Mouse (Mus musculus) neutrophil, adult 5-6 weeks (primary cell): ENCODE results near the gene Tril. TPM values are rescaled to one million over a fixed set of nuclear protein-coding genes. Genes with fewer than 3 reads are reported as not detected.

Experiments used
- ATAC-seq: fragments of 151-379, 151-347 bp; 2 replicates; pipeline ENCODE4 v1.8.0; 2017; ENCODE audit warnings: mild to moderate bottlenecking, moderate TSS enrichment; ENCODE audit not compliant: insufficient number of reproducible peaks, poor library complexity, low FRiP score, severe bottlenecking; ENCODE audit errors: extremely low read depth
- total RNA-seq: library from RNA; stranded (forward); fragments of 200-1000 nt; gene quantifications from 2 replicates; pipeline ENCODE4 v1.2.3, GENCODE M21; 2017

The Tril gene
- total RNA-seq, 1 experiment from 2014 or later: not detected

DNA sequence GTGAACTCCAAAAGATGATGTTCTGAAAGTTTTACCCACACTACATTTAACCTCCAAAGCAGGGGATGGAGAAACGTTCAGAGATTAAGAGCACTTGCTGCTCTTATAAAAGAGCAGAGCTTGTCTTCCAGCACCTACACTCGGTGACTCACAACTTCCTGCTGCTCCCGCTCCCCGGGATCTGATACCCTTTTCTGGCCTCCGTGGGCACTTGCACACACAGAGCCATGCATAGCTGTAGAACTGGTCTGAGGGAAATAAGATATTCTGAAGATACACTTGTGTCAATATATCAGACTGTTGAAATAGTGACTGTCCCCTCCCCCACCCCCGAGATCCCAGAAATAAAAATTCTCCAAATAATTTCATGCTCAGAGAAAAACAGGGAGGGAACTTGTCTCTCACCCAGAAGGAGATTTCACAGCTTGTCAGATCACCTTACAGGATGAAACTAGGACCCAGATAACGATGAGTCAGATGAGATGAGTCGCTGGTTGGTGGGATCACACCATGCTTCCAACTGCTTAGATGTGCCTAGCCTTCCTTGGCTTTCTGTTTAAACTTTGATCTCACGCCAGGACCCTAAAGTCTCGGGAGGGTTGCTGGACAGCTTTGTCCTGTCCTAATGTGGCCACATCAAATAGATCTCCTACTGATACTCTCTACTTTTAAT is 54.3 kb downstream of the Tril start:
- ATAC-seq: no peak

DNA sequence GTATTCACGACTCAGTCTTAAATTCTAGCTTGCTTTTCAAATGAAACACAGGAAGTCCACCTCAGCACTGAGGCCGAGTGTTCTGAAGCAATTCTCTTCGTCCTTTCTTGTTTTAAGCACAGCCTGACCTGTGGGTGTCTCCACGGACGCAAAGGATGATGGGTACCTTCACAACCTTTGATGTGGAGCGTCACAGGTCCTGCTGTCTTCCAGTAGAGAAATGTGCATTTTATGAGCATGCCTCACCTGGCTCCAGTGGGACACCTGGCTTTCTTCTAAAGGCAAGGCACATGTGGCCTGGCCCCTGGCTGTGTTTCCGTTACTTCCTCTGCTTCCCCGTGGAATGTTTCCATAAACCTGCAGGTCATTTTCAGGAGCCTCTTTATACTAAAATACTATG is 54.9 kb downstream of the Tril start:
- no peak for ATAC-seq

Other genes with a start within 250 kb of the Tril start
- not detected in 2 replicates for gene Cpvl, start 157.8 kb upstream of the Tril start, total RNA-seq
- gene Chn2, start 218.7 kb upstream of the Tril start, total RNA-seq: 4.1 and 6.4 TPM in 2 replicates